Mouse (Mus musculus) ovary, postnatal 36 days (tissue): ENCODE data around the gene Ralgapa2.

Experiments
- DNase-seq: peaks from one replicate; pipeline ENCODE4 v3.0.0; 2022; ENCODE audit warnings: low spot score, mixed read lengths

Ralgapa2 gene

DNA sequence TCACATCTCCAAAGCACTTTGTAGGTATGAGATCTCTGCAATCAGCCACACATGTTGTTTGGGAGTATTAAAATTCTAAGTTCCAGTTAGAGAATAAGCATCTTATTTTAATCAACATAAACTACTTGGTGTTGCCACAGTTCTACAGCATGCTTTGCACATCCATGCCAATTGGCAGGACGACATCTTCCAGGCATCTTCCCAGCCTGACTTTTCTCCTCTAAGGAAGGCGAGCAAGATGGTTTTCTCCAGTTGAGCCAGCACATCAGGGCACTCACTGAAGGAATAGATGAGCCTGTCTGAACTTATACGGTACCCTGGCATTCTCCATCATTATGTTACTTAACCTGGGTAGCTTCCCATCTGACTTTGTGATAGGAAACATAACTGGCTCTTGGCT, 83.4 kb downstream of the Ralgapa2 start:
- DNase-seq, result no peak

DNA sequence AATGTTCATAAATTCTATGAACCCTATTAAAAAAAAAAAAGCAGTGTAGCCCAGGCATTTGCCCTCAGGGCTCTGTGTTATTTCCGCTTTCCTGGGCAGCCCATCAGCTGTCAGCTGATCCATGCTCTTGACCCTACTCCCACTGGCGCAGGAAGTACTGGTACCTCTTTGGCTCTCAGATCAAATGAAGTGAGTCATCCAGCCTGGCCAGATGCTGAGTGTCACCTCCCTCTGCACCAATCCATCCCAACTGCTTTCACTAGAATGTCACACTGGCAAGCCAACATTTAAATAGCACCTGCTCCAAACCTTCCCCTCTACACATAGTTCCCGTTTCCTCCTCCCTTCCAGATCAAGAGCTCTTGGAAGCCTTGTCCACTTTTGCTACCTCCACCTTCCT, 84.8 kb downstream of the Ralgapa2 start:
- DNase-seq, result no peak

DNA sequence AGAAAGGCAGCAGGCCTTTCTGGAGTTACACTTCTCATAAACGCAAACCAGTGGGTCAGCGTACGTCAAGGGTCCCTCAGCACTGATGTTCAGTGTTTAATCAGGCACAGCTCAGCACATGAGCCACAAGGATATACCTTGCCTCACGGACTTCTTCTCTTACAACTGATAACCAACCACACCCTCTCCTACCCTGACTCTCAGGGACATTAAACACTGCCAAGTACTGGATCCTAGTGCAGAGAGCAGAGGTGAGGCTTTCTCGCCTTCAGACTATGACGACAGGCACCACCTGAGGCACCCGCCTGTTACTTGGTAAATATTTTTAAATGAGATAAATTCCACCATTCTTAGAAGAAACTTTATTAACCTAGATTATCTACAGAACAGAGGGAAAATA, 85.8 kb downstream of the Ralgapa2 start:
- no peak for DNase-seq

DNA sequence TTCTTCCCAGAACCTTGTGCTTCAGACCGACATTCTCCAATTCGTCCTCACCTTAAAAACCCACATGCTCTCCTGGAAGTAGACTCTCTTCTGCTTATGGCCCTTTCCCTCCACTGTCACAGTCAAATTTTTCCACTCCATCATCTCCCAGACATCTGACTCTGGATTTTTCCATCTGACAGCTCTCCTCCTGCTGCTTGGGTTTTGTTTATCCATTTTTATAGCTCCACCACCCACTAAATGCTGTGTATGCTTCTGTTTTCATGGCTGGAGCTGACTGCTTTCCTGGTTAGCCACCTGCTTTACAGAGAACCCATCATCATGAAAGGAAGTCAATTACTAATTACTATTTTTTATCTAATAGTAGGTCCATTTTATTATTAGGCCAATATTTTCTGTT, 86.9 kb downstream of the Ralgapa2 start:
- DNase-seq, result no peak

DNA sequence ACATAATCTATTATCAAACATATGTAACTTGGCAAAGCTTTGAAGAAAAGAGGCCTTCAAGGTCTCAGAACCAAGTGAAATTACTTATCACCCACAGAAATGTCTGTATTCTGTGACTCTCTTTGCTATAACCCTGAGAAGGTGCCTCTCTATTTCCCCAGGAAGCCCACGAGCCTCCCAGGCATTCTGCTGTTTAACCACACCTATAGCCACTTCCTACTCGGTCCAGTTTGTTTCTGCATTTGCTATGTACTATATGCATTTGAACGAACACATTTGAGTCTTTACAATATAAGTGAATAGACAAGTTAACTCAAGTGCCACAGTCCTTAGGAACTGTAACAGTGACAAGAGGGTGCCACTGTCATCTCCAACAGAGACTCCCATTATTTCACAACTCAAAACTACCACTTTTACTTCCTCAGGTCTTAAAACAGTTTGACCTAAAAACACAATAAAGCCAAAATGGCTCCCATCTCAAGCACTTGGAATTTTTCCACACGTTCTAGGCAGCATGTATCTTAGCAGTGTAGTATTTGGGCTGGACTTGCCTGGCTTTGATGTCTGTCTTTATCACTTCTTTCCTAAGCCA, 88.3 kb downstream of the Ralgapa2 start:
- no peak for DNase-seq

DNA sequence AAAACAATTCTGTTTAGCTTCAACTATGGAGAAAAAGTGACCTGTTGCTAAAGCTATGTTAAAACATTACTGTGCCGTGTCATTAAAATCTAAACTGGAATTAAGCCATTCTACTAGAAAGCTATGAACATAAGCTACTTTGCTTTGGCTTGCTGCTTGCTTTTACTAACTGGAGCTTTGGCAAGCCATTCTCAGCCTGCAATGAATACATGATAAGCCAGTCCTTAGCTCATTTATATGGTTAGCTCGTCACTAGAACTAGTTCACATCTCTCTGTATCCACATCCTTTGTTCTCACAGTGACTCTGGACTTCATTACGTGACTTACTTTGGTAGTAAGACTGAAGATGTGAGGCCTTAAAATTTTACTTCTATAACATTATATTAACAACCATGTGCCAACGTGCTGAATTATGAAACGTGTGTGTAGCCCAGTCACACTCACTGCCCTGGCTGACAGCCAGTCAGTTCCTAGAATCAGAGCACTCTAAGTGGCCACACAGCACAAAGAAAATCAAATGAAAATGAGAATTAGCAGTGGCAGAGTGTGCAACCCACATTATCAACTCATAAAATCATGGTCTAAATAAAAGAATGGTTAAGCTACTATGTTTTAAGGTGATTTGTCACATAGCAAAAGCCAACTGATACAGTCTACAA, 89.0 kb downstream of the Ralgapa2 start:
- no peak for DNase-seq

DNA sequence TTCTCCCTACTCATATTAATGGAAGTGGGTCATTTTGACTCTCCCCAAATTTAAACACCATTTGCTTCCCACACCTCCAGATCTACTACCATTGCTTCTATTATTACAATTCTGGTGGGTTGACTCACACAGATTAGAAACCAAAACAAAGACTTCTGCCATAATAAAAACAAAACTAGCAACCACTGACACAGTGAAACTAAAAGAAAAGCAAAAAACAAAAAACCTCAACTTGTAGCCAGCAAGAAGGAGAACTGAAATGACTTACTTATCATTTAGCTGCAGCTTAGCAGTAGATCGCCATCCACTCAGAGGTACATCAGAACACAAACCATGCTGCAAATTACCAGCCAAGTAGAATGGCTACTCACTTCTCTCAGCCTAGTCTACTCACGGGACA, 95.9 kb downstream of the Ralgapa2 start:
- DNase-seq, result no peak

DNA sequence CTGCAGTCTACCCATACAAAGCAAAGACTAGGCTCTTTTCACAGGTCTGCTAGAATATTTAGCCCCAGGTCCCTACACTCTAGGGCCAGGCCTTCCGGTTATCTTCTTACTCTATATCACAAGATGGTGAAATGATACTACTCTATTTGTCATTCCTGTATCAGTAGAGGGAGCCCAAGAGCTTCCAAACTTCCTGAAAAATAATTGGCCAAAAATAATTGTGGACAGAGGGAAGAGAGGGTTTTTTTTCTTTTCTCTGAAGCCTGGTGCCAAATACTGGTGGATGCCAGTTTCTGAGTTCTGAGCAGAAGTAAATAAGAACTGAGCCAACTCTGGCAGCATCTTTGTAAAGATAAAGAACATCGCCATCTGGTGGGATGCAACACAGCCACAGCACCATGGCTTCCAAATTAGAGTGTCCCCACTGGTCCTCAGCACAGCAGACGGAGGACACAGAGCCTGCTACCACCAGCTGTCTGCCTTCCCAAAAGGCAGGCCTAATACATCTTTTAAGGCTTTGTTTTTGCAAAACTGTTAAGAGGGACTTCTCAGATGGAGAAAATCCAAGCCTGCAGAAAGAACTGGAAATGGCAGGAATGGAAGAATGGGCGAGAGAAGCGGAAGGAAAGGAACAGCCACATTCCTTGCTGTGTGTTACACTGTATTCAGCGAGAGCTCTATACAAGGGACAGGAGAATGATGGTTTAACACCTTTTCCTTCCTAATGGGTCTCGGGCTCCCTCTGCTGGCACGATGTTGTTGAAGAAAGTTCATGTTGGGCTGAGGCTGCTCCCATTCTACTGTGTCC, 97.5 kb downstream of the Ralgapa2 start:
- DNase-seq, result peak; percentile 66

DNA sequence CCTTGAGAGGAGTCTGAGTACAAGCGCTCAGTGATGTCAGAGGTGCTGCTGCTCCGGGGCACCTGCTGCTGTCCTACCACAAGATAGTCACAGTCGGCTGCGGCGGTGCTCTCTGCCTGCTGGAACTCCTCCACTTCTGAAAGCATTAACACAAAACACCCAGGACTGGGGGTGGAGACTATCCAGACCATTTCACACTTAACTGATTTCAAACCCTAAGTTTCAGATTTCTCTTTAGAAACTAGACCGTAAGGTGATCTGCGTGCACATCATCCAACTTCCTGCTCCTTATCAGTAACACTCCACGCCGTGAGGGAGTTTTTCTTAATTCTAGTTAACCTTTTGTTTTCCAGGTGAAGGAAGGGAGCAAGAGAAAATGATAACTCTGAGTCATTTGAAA, 99.4 kb downstream of the Ralgapa2 start:
- no peak for DNase-seq

DNA sequence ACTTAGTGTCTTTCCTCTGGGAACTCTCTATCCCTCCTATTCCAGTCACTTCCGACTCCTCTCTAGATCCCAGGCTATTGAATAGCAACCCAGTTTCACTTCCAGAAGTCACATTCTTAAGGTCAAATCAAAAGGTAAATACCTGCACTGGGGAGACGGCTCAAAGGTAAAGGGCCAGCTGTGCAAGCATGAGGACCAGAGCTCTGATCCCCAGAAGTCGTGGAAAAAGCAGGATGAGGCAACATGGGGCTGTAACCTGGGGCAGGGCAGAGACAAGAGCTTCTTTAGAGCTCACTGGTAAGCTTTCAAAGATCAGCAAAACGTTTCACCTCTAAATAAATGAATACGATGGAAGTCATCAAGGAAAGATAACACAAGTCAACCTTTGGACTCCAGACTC, 100.2 kb downstream of the Ralgapa2 start:
- DNase-seq, result no peak

DNA sequence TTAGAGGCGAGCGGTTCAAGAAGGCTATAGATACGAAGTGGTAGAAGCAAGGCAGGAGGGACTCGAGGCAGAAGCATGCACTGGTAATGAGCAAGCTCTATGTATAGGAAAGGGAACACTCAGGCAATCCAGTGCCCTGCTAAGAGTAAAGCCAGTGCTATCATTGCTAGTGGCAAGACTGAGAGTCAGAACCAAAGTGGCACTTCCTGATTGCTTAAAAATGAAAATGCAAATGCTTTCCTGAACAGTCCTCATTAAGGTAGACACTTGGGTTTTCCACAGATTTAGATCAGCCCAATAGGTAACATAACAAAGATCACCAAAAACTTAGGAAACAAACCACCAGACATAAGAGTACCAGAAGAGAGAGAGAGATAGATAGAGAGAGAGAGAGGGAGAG, 105.1 kb downstream of the Ralgapa2 start:
- no peak for DNase-seq

DNA sequence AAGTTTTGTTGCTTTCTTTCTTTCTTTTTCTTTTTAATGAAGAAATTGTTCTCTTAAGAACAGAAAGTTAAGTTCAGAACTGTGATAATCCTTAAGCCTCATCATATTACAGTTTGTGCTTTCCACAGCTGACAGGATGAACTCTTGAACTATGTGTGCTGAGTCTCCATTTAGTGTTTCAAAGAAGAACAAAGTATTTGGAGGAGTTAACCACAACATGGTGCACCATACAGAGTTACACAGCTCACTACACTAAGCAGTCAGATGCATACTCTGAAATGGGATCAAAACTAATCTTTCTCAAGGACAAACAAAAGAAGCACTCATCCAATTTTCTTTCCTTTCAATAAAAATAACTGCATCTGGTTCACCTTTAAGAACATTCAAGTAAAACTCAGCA, 110.6 kb downstream of the Ralgapa2 start:
- DNase-seq, result no peak

DNA sequence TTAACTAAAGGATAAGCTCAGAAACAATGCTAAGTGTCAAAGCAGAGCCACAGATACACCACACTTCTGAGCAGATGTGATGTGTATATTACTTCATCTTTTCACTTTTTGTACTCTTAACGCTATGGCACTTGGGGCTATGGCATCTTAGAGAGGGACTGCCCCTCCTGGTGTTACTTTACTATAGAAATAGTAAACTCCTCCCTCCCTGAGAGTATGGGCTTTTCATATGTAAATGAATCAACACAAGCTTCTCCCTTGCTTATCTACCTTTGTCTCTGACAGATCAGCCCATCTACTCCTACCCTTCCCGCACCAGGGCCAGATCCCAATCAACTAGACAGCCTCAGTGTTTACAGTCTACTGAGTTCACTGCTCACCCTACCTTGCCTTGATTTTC, 111.4 kb downstream of the Ralgapa2 start:
- DNase-seq, result no peak

DNA sequence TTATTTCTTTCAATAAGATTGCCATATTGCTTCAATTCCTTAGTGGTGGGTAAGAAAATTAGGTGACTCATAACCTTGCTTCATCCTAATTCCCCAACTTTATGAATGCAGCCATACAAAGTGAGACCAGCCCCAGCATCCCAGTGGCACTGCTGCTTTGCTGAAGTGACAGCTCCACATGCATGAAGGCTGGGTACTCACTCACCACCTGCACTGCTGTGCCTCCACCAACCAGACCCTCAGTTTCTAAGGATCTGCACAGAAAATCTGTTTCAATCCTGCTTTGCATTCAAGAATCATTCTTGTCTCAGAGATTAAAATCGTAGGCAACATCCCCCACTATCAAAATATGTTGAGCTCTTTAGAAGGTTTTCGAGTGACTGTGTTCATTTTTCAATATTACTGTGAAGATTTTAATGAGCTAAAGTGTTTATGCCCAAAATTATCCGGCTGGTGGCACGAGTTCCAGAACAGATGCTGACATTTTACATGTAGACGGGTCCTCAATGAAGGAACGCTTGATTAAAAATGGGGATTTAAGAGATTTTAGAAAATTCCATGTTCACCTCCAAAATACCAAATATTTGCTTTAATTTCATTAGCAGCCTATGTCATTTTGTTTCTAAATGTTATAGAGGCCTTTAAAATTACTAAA, 113.8 kb downstream of the Ralgapa2 start:
- no peak for DNase-seq

DNA sequence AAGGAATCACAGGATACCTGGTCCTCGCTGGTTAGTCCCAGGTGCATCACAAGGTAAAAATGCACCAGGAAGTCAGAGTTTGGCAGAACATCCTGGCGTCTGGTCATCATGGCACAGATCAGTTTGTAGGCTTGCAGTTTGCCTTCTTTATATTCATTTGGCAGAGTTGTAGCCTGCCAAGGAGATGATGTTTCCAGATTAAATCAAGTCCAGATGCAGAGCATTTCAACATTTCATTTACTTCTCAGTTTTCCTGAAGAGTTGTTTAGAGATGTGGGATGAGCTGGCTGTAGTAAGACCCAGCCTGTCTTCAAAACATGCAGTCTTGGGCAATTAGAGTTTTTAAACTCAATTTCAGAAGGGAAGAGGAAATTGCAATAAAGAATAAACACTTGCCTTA, 124.9 kb downstream of the Ralgapa2 start:
- no peak for DNase-seq

DNA sequence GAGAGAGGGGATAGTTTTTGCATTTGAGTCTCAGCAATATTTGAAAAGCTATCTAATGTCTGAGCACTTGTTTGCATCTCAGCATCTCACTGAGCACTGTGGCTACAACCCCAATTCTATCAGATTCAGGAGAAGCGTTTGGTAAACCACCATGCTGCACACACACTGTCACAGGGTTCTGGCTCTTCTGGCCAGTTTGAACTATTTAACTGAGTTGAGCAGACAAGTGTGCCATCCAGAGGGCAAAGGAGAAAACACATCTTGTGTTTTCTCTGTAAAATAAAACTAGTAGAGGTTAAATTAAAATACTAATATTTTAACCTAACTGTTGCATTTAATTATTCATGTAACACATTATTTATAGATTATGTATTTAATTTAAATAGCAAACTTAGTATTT, 127.6 kb downstream of the Ralgapa2 start:
- no peak for DNase-seq

DNA sequence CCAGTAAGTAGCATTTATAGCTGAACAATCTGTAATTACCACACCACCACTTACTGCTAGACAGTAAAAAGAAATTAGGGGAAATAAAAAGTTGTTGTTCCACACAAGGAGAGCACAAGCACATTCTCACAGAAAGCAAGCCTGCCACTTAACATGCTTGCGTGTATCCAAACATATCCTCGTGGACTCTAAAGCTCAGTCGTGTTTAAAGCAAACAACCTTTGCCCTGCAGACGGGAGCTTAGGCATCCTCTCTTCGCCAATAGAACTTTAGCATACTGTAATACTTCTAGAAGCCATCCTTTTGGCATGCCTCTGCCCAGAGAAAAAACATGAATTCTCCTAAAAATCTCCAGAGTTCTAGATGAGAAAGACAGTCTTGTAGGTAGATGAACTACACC, 135.9 kb downstream of the Ralgapa2 start:
- DNase-seq, result no peak

DNA sequence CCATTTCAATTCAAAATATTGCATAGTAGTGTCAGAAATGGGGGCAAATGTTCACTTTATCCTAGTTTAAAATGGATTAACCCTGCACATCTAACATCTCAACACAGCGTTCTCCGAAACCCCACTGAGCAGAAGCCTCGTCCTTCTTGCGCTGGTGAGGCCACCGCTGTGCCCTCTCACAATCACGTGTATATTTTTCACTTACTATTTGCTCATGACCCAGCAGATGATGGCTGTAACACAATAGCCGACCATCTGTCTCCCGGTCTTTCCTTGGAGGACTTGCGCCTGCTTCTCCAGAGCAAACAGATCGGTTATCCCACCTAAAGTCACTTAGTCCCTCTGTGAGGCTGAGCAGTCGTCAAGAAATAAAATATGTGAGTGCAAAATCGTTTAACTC, 146.0 kb downstream of the Ralgapa2 start:
- no peak for DNase-seq

DNA sequence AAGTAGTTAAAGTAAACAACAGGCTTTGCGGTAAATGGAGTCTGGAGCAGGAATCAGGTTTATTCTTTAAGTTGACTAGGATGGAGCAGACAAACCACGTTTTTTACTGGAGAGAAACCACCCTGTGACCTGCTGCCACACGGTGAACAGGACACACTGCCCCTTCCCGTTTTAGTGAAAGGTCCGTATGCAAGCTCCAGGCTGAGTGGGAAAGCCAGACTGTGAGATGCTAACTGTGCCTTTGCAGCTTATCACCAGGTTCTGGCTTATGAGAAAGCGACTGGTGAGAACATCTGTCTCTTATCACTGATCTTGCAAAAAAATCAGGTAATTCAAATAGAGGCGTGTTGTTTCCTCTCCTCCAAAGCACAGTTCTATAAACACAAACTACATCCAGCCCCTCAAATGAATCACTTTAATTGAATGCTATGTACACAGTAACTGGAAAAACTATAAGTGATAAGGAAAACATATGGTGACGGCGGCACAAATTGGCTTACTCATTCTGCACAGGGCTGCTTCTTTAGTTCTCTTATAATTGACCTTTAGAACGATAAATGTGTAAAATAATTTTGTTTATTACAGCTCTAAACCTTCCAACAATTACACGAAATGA, 146.7 kb downstream of the Ralgapa2 start:
- DNase-seq, result no peak

DNA sequence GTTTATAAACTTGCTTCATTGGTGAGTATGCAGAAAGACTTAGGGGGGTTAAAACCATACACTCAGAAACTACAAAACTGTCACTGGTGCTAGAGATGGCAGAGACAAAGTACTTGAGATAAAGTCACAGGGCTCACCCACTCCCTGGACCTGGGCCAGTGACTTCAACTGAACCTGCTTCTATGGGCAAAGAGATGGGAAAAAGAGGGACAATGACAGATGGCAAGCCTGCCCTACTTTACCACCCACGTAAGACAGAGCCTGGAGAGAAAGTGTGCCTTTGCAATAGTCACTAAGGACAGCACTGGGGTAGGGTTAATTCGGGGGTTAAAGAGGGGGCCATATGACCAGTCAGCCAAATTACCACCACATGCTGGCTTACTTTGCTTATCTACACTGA, 148.7 kb downstream of the Ralgapa2 start:
- no peak for DNase-seq

DNA sequence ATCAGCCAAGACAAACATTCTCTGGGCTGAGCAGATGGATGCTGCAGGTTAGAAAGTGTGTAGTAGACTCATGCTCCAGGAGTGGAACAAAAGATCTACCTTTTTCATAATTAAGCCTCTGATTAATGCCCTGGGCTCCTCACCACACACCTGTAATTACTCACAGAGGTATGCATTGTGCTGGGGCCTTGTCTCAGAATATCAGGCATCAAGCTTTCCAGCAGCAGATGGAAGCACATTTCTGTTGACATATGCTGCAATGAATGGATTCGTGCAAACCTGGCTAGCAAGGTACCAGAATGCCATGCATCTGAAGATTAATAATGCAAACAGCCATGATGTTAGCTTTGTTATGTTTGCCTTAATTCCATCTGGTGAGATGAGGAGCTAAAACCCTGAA, 149.2 kb downstream of the Ralgapa2 start:
- DNase-seq, result no peak

DNA sequence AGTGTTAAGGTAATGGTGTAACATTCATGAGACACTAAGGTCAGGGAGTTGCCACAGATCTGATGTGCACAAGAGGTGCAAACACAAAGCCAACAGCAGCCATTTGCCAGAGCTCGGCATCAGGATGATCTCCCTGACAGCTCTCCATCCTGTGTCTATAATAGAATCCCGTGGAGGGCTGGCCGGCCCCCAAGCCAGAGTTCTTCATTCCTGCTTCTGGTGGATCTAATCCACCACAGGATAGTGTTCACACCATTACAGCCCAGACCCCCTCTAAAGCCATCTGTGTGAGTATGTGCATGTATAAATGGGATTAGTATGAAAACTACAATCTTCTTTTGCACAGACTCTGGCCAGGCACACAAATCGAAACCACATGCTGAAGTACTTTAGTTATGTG, 150.2 kb downstream of the Ralgapa2 start:
- no peak for DNase-seq

DNA sequence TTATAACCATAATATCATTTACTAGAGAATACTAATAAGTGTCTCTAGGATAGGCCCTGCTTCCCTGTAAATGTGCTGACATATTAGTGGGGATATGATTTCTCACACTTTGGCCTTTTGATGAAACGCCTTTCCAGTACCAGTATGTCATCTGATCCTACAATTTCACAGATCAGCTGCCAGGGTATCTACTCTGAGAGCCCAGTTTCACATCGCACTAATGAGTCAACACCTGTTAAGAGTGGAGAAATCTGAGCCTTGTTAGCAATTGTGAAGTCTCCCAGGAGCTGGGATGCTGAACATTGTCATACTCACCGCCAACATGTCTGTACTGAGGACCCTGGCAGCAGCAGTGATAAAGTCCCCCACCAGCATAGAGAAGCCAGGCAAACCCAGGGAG, 151.1 kb downstream of the Ralgapa2 start:
- DNase-seq, result no peak
